Mouse (Mus musculus): Measurements from ENCODE around the gene Rnaset2b.
"Not testable (repeated sequence)": the region's sequence is repeated elsewhere in the genome, so short reads cannot be mapped to it uniquely, and the experiment has no call there.

Gene Rnaset2b

DNA sequence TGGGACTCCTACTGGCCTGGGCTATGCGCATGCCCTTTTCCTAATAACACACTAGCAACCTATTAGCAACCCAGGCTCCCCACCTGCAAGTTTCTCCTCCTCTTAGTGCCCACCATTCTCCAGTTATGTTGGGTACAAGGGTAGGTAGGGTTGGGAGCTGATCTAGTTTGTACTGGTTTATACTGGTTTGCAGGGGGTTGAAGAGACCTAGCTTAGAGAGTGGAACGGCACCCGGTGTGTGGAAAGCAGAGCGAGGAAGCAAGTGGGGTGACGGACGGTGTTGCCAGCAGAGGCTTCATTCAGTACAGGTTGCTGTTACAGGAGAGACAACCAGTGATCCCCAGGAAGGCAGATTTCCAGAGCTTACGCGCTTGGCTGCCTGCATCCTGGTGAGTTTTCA is at the start of gene Rnaset2b:
TSS of gene Rnaset2b (plus strand) at position 301 of the 400 bp plus-strand sequence.
- DNase-seq (ENCODE audit: low read depth): not testable (repeated sequence)

DNA sequence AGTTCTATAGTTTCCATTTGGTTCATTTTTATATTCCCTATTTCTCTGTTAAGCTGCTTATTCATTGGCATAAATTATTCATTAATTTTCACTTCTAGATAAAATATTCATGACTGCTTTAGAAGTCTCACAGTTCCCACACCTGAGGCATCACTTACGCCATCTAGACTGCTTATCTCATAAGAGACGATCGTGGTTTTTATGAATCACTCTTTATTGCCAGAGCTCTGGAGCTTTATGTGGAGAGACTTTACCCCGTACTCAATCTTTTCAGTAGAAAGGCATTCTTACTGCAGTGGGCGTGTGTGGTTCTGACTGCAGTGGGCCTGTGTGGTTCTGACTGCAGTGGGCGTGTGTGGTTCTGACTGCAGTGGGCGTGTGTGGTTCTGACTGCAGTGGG is 38.8 kb upstream of the Rnaset2b start:
- DNase-seq (ENCODE audit: low read depth): not testable (repeated sequence)

DNA sequence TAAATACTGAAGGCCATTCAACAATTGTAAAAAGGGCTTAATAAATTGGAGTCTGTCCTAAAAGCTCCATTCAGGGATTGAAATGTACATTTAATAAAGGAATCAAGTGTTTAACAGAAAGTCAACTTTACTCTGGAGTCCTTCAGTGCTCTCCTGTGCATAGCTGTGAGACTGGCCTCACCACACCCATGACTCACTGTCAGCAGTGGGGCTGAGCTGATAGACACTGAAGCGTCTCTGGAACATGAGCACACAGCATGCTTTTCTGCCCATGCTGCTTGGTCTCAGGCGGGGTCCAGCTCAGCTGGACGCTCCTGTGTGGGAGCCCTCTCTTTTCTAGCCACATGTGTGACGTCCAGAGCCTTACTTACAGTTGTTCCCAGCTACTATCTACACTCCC is 27.9 kb upstream of the Rnaset2b start:
- DNase-seq (ENCODE audit: low read depth): not testable (repeated sequence)

GRCm38 (mm10) chr17:6947637-6947983 is 22.8 kb upstream of the Rnaset2b start:
- not testable (repeated sequence) for DNase-seq (ENCODE audit: low read depth)

GRCm38 (mm10) chr17:6947984-6948768 is 22.3 kb upstream of the Rnaset2b start, which contains the start of gene Rsph3b:
Gene Rsph3b, minus strand, starts transcription at chr17:6948682.
- DNase-seq (ENCODE audit: low read depth): peak; percentile 30

DNA sequence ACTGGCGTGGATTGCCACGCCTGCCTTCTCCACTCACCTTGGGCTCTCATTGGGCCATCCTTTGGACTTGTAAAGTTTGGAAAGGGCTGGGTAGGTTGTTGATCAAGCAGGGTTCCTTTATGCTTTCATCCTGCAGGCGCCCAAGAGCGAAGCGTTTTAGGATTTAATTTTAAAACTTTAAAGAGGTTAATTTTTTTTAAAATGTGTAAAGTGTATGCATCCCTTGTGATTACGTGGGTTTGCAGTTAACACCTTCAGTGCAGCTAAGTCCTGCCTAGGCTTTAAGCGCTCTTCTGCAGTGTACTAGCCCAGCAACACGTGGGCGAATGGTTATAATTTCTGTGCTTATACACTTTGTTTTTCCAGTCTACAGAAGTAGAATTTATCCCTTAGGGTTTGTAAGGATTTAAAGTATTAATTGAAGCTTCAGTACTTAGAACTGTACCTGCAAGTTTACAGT is 21.6 kb upstream of the Rnaset2b start:
- DNase-seq (ENCODE audit: low read depth): not testable (repeated sequence)

GRCm38 (mm10) chr17:6958881-6959280 is 11.6 kb upstream of the Rnaset2b start:
- DNase-seq (ENCODE audit: low read depth): not testable (repeated sequence)

GRCm38 (mm10) chr17:6959543-6960259 is 10.7 kb upstream of the Rnaset2b start:
- DNase-seq (ENCODE audit: low read depth): not testable (repeated sequence)

- not testable (repeated sequence) for DNase-seq (ENCODE audit: low read depth)
Observed at GRCm38 (mm10) chr17:6960349-6960748, 10.1 kb upstream of the Rnaset2b start.

DNA sequence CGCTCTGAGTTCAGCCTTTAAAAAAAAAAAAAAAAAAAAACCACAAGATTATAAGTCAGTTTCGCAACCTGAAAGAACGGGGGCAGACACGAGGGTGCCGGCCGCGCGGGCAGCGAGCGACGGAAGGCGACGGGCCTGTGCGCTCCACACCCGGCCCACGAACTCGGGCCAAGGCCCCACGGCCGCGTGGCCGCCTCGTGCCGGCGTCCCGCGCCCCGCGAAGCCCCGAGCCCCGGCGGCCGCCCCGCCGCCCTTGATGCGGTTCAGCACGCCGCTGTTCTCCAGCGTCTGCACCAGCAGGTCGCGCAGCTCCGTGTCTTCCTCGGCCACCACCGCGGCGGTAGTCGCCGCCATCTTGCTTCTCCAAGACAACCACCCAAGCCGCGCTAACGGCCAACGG is 9.7 kb upstream of the Rnaset2b start, which contains the start of gene Tagap1:
TSS of gene Tagap1 (minus strand) at position 381 of the 400 bp plus-strand sequence.
- DNase-seq (ENCODE audit: low read depth): not testable (repeated sequence)

- not testable (repeated sequence) for DNase-seq (ENCODE audit: low read depth)
Observed at GRCm38 (mm10) chr17:6961181-6962000, 9.0 kb upstream of the Rnaset2b start.

DNA sequence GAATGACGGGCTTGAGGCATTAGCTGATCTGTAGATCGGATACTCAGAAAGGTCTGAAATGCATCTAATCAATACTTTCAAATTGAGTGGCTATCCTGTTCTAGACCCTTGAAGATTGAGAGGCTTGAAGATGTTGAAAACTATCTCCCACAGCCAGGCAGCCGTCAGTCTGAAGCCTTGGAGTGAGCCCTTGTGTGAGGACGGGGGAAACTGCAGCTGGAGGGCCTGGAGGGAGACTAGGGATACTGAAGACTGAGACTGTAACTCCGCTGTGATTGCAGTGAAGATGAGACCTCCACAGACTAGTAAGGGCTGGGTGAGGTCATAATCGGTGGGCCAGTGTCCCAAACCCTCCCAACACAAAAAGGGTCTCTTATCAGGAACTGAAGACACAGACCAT is 8.1 kb upstream of the Rnaset2b start:
- DNase-seq (ENCODE audit: low read depth): not testable (repeated sequence)

DNA sequence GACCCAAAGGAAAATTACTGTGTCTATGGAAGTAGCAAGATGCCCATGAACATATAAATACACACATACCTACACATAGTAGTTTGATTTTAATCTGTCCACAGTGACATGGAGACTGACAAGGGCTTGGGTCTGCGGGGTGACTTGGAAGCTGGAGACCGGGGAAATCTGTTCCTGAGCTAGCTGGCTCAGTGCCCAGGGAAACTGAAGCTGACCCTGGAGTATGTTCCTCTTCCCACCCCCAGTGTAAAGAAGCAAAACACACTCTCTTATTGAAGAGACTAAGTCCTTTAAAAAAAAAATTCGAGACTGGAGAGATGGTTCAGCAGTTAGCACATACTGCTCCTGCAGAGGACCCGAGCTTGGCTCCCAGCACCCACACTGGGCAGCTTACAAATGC is 7.5 kb upstream of the Rnaset2b start:
- DNase-seq (ENCODE audit: low read depth): not testable (repeated sequence)

DNA sequence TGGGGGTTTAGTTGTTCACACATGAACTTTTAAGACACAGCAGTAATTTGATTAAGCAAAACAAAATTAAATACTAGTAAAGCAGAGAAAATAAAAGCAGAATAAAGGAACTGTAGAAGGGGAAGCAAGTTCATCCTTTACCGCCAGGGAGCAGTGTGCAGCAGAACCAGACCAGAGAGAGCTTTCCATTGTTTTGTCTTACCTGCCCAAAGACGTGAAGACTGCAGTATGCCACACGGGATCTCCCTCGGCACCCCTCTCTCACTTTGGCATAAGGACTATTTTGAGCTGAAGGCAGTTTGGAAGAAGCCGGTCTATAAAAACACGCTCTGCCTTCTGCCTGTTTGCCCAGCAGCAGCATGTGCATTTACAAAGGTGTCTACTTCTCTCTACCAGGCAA is 5.1 kb upstream of the Rnaset2b start:
- DNase-seq (ENCODE audit: low read depth): not testable (repeated sequence)

- DNase-seq (ENCODE audit: low read depth): not testable (repeated sequence)
Observed at GRCm38 (mm10) chr17:6967673-6968072, 2.8 kb upstream of the Rnaset2b start.

- not testable (repeated sequence) for DNase-seq (ENCODE audit: low read depth)
Observed at GRCm38 (mm10) chr17:6971238-6971637, 804 bp downstream of the Rnaset2b start.

GRCm38 (mm10) chr17:6972836-6973396 is 2.5 kb downstream of the Rnaset2b start:
- not testable (repeated sequence) for DNase-seq (ENCODE audit: low read depth)

DNA sequence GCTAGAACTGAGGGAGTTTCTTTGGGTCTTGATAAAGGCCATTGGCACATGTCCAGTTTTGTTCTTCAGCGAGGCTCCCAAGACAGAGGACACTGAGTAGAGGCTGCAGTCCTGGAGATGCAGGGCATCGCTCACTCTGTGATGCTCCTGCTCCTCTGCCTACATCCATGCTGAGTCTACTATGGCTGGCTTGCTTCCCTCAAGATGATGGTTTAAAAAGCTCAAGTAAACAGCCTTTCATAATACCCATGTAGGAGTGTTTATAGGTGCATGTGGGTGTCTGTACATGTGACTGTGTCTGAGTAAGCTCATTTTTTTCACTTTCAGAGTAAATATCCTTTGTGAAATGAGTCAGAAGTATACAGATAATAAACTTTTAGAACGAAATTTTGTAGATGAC is 4.6 kb downstream of the Rnaset2b start:
- not testable (repeated sequence) for DNase-seq (ENCODE audit: low read depth)

DNA sequence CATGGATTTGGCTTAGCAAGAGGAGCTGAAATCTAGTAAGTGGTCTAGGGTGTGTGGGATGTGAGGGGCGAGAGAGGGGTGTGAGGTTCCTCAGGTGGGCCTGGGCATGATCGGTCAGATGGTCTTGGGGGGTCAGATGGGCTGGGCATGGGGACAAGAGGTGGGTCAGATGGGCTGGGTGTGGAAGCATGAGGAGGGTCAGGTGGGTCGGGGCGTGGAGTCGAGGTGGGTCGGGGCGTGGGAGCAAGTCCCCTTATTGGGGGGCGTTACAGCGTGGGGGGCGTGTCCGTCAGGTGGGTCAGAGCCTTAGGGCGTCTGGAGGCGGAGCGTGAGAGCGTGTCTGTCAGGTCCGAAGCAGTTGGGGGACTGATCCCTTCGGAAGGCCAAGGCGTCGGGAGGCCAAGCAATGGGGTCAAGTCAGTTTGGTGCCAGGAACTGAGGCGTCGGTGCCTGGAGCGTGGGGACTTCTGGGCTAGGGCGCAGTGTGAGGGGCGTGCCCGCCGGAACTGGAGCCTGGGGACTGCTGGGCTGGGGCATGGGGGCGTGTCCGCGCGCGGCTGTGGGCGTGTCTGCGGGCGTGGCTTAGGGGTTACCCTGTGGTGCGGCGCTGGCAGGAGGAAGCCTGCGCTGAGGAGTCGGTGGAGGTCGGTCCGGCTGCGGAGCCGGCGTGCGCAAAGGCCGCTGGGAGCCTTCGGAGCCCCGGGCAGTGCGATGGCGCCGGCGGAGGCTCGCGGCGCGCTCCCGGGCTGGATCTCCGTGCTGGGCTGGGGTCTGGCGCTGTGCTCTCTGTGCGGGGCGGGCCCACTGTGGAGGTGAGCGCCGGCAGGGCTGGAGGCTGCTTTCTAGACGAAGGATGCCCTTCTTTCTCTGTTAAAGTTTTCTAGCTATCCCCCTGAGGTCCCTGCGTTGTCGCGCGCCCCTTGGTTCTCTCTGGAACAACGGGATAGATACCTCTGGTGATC is 8.1 kb downstream of the Rnaset2b start, which contains the start of gene Gm49721:
TSS of gene Gm49721 (plus strand) at position 618 of the 962 bp plus-strand sequence.
- DNase-seq (ENCODE audit: low read depth): not testable (repeated sequence)

DNA sequence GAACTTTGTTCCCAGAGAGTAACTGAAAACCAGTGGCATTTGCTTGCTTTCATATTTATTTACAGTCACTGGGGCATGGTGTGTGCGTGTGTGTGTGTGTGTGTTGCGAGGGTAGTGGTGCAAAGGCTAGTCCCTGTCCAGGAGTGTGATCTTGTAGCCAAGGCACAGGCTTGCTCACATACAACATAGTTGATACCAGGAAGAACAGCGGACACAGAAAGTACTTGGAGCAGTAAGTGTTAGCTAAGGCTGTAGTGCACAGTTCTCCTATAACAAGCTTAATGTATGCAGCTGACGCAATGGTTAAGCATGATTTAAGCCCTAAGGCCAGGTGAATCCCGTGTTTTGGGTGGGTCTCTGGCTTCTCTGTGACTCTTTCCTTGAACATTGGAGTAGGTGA is 8.9 kb downstream of the Rnaset2b start:
- not testable (repeated sequence) for DNase-seq (ENCODE audit: low read depth)
